Mouse (Mus musculus) intestine, postnatal 0 days (tissue): ENCODE measurements at regions not wholly inside any gene's neighbourhood (a gene's known extent, or its start where the extent isn't known, plus 50 kb on each side); places are given as distances from the start of the nearest gene placed in this dataset.
A peak's percentile ranks its signal among the peaks of the same experiment; 100 is the strongest.

Experiments used
- ATAC-seq: fragments of 200-750 bp; cut with Nextera tagmentation; 2 replicates; pipeline ENCODE4 v1.8.0; 2017; ENCODE audit warnings: mild to moderate bottlenecking, moderate TSS enrichment, moderate library complexity
- H3K27ac ChIP-seq: fragments of 300-500 bp; sonication (generic); 2 replicates; pipeline ENCODE4 v1.5.1; 2014; ENCODE audit warnings: mild to moderate bottlenecking, low read depth, low read length, moderate library complexity
- H3K27me3 ChIP-seq: fragments of 300-500 bp; sonication (generic); replicated peaks from 2 replicates; pipeline ENCODE4 v1.6.1; 2014; ENCODE audit warnings: low read length, mixed read lengths; ENCODE audit not compliant: control insufficient read depth, insufficient read depth
- H3K36me3 ChIP-seq: fragments of 300-500 bp; sonication (generic); 2 replicates; pipeline ENCODE4 v1.6.1; 2014; ENCODE audit warnings: mild to moderate bottlenecking, moderate library complexity; ENCODE audit not compliant: control insufficient read depth, insufficient read depth
- H3K4me1 ChIP-seq: fragments of 300-500 bp; sonication (generic); replicated peaks from 2 replicates; pipeline ENCODE4 v1.6.1; 2014; ENCODE audit warnings: antibody characterized with exemption, low read length, mixed read lengths; ENCODE audit not compliant: control insufficient read depth, insufficient read depth
- H3K4me2 ChIP-seq: fragments of 300-500 bp; sonication (generic); replicated peaks from 2 replicates; pipeline ENCODE4 v1.6.1; 2014; ENCODE audit warnings: low read depth, mild to moderate bottlenecking, moderate library complexity
- H3K4me3 ChIP-seq: fragments of 300-500 bp; sonication (generic); 2 replicates; pipeline ENCODE4 v1.5.1; 2014; ENCODE audit warnings: low read depth, low read length
- H3K9ac ChIP-seq: fragments of 300-500 bp; sonication (generic); 2 replicates; pipeline ENCODE4 v1.6.1; 2014; ENCODE audit warnings: mild to moderate bottlenecking, low read depth, low read length
- H3K9me3 ChIP-seq: fragments of 300-500 bp; sonication (generic); 2 replicates; pipeline ENCODE4 v1.6.1; 2016; ENCODE audit warnings: mixed run types; ENCODE audit not compliant: control insufficient read depth
- CTCF ChIP-seq: sonication (generic); IDR thresholded peaks from 2 replicates; pipeline ENCODE4 v1.5.1; 2016; ENCODE audit warnings: low read depth, mild to moderate bottlenecking, control low read depth, antibody characterized with exemption, moderate library complexity
- WGBS: fragments of 180-500 bp; shearing (Covaris S2); extraction: QIAGEN DNeasy Blood & Tissue Kit; methylation state at CpG from one replicate; pipeline ENCODE4 v1.1.7; 2014; 5-methylcytosine and 5-hydroxymethylcytosine counted together

GRCm38 (mm10) chr11:111215006-111215405 is 149.0 kb downstream of the Kcnj2 start:
- no peaks in the 10 kb centered on the region for H3K9me3 ChIP-seq

DNA sequence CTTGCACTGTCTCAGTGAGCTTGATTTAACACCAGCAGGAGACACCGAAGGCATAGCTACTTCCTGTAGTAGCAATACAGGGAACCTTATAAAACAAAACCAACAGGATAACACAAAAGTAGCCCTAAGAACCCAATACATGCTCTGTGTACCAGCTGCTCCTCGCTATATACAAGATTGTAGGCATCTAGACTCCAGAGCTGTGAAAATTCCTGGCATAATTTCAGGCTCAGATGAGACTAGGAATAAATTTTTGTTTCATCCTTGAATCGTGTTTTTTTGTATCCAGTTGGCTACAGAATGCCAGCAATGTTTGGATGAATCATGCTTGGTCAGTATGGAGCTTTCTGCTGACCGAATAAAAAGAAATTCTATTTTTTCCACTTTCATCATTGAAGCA is 157.9 kb downstream of the Kcnj2 start:
- H3K4me1 ChIP-seq, result no peaks in the 10 kb centered on the region
- H3K27ac ChIP-seq, result no peak overlapping the region
- H3K36me3 ChIP-seq, result no peaks in the 10 kb centered on the region
- H3K4me3 ChIP-seq, result no peak overlapping the region
- H3K27me3 ChIP-seq, result no peaks in the 10 kb centered on the region
- H3K9ac ChIP-seq, result no peak overlapping the region
- no peak for ATAC-seq
- no peak overlapping the region for H3K4me2 ChIP-seq
- 84% methylated on average over 4 of the region's 4 CpGs for WGBS
- no peaks in the 10 kb centered on the region for H3K9me3 ChIP-seq
- no peak for TF ChIP-seq CTCF

More at GRCm38 (mm10) chr11:111215006-111215405, 149.0 kb downstream of the Kcnj2 start:
- no peak for ATAC-seq
- Histone ChIP-seq H3K36me3 (no peaks in the 10 kb centered on the region), H3K9ac (no peak overlapping the region), H3K27ac (no peak overlapping the region), H3K4me3 (no peak overlapping the region), H3K4me2 (no peak overlapping the region), H3K4me1 (no peaks in the 10 kb centered on the region), H3K27me3 (no peaks in the 10 kb centered on the region)
- TF ChIP-seq CTCF, result no peak
- 83% methylated on average over 5 of the region's 5 CpGs for WGBS

DNA sequence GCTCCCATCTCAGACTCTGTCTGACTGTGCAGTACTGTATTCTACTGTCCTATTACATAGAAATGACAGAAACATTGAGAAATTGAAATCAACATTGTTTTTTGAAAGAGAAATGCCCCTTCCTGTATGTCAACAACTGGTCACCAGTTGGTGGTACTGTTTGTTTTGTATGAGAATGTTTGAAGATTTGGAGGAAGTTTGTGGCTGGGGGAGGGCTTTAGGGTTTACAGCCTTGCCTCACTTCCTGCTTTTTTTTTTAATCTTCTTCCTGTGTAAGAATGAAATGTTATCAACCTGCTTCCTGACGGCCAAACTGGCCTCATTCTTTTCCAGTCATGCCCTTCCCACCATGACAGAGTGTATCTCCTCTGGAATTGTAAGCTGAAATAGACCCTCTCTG is 161.3 kb downstream of the Kcnj2 start:
- no peaks in the 10 kb centered on the region for H3K4me1 ChIP-seq
- no peak for TF ChIP-seq CTCF
- H3K27ac ChIP-seq, result no peak overlapping the region
- no peak overlapping the region for H3K4me3 ChIP-seq
- H3K9me3 ChIP-seq, result no peaks in the 10 kb centered on the region
- H3K27me3 ChIP-seq, result no peaks in the 10 kb centered on the region
- H3K4me2 ChIP-seq, result no peak overlapping the region
- no peak for ATAC-seq
- WGBS, result 39% methylated on average over 1 of the region's 1 CpGs
- H3K9ac ChIP-seq, result no peak overlapping the region
- no peaks in the 10 kb centered on the region for H3K36me3 ChIP-seq

DNA sequence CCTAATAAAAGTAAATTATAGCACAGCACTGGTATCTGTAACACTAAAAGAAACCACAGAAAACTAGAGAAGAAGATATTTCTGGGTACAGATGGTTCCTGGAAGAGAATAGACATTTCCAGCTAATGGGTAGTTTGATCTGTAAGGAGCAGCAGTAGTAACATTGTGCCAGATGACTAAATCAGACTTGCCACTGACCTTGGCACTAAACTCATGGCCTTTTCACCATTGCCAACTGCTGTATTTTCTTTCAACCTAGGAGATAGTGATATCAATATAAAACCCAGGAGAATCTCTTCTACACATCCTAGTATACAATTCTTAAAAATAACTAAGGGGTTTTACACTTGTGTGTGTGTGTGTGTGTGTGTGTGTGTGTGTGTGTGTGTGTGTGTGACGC is 170.8 kb downstream of the Kcnj2 start:
- ATAC-seq, result no peak
- Histone ChIP-seq H3K4me2 (no peak overlapping the region), H3K4me3 (no peak overlapping the region), H3K4me1 (no peaks in the 10 kb centered on the region), H3K36me3 (no peaks in the 10 kb centered on the region), H3K27ac (no peak overlapping the region), H3K27me3 (no peaks in the 10 kb centered on the region), H3K9ac (no peak overlapping the region), H3K9me3 (no peaks in the 10 kb centered on the region)
- 86% methylated on average over 1 of the region's 1 CpGs for WGBS
- no peak for TF ChIP-seq CTCF

- 57% methylated on average over 3 of the region's 3 CpGs for WGBS
- no peaks in the 10 kb centered on the region for H3K36me3 ChIP-seq
- no peaks in the 10 kb centered on the region for H3K9me3 ChIP-seq
- peak; percentile 63; the same call in 1 of the 2 replicates for ATAC-seq
- H3K4me1 ChIP-seq, result no peaks in the 10 kb centered on the region
- H3K4me2 ChIP-seq, result no peak overlapping the region
- H3K4me3 ChIP-seq, result no peak overlapping the region
- H3K27ac ChIP-seq, result no peak overlapping the region
- no peaks in the 10 kb centered on the region for H3K27me3 ChIP-seq
- TF ChIP-seq CTCF, result no peak
- H3K9ac ChIP-seq, result no peak overlapping the region
These were observed 173.8 kb downstream of the Kcnj2 start for GRCm38 (mm10) chr11:111239784-111240183.

DNA sequence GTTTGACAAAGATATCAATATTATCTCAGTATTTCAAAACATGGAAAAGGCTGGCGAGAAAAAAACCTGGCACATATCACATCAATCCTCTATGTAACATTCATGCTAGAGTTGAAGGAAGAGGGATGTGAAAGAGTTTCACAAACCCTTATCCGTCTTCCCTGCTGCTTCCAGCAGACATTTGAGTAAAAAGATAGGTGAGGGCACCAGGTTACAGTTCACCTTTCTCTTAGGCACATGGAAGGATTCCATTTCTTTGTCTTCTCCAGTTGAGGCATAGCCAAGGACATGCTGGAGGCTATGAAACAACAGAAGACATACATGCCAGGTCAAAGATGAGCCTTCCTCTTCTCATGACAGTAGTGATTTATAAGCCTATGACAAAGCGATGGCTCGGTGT is 186.3 kb downstream of the Kcnj2 start:
- ATAC-seq, result no peak
- 84% methylated on average over 4 of the region's 4 CpGs for WGBS
- no peaks in the 10 kb centered on the region for H3K9me3 ChIP-seq
- no peak overlapping the region for H3K9ac ChIP-seq
- no peaks in the 10 kb centered on the region for H3K4me1 ChIP-seq
- no peaks in the 10 kb centered on the region for H3K36me3 ChIP-seq
- H3K4me3 ChIP-seq, result no peak overlapping the region
- no peak overlapping the region for H3K27ac ChIP-seq
- no peak overlapping the region for H3K4me2 ChIP-seq
- H3K27me3 ChIP-seq, result no peaks in the 10 kb centered on the region
- no peak for TF ChIP-seq CTCF

- no peak for TF ChIP-seq CTCF
- Histone ChIP-seq H3K9me3 (no peaks in the 10 kb centered on the region), H3K27me3 (no peaks in the 10 kb centered on the region), H3K4me1 (no peaks in the 10 kb centered on the region), H3K4me2 (no peak overlapping the region), H3K9ac (no peak overlapping the region), H3K4me3 (no peak overlapping the region), H3K36me3 (no peaks in the 10 kb centered on the region), H3K27ac (no peak overlapping the region)
- 71% methylated on average over 3 of the region's 3 CpGs for WGBS
- no peak for ATAC-seq
These were observed 190.6 kb downstream of the Kcnj2 start for GRCm38 (mm10) chr11:111256596-111256995.
